Mouse (Mus musculus) heart, postnatal 0 days (tissue): ENCODE results near the gene Zdhhc5. TPM values are rescaled to one million over a fixed set of nuclear protein-coding genes. Genes with fewer than 3 reads are reported as not detected.

Experiments
- ATAC-seq: fragments of 200-750 bp; cut with Nextera tagmentation; 2 replicates; pipeline ENCODE4 v1.8.0; 2017; ENCODE audit warnings: low read depth, moderate number of reproducible peaks, moderate library complexity; ENCODE audit not compliant: insufficient read depth
- DNase-seq: peaks from one replicate; pipeline ENCODE4 v3.0.0-alpha.2; 2016; ENCODE audit warnings: low spot score
- H3K27ac ChIP-seq: fragments of 300-500 bp; sonication (generic); 2 replicates; pipeline ENCODE4 v1.5.1; 2014; ENCODE audit warnings: low read depth, mild to moderate bottlenecking
- H3K27me3 ChIP-seq: fragments of 300-500 bp; sonication (generic); 2 replicates; pipeline ENCODE4 v1.6.1; 2014; ENCODE audit warnings: low read length, mixed read lengths; ENCODE audit not compliant: control insufficient read depth, insufficient read depth
- H3K36me3 ChIP-seq: fragments of 300-500 bp; sonication (generic); replicated peaks from 2 replicates; pipeline ENCODE4 v1.6.1; 2014; ENCODE audit warnings: low read length, mixed read lengths; ENCODE audit not compliant: control insufficient read depth, insufficient read depth
- H3K4me1 ChIP-seq: fragments of 300-500 bp; sonication (generic); 2 replicates; pipeline ENCODE4 v1.6.1; 2014; ENCODE audit warnings: antibody characterized with exemption; ENCODE audit not compliant: control insufficient read depth, insufficient read depth
- H3K4me2 ChIP-seq: fragments of 300-500 bp; sonication (generic); 2 replicates; pipeline ENCODE4 v1.6.1; 2014; ENCODE audit warnings: low read depth, mild to moderate bottlenecking, low read length, moderate library complexity
- H3K4me3 ChIP-seq: fragments of 300-500 bp; sonication (generic); 2 replicates; pipeline ENCODE4 v1.5.1; 2014; ENCODE audit warnings: low read depth, low read length
- H3K9ac ChIP-seq: fragments of 300-500 bp; sonication (generic); replicated peaks from 2 replicates; pipeline ENCODE4 v1.6.1; 2014; ENCODE audit warnings: low read depth, low read length, mixed read lengths
- H3K9me3 ChIP-seq: fragments of 300-500 bp; sonication (generic); replicated peaks from 2 replicates; pipeline ENCODE4 v1.6.1; 2016; ENCODE audit warnings: low read length; ENCODE audit not compliant: control insufficient read depth
- CTCF ChIP-seq: IDR thresholded peaks from 2 replicates; pipeline ENCODE4 v1.5.1; 2016; ENCODE audit warnings: antibody characterized with exemption, control low read depth, low read depth
- EP300 ChIP-seq: IDR thresholded peaks from 2 replicates; pipeline ENCODE4 v1.6.1; 2016; ENCODE audit warnings: antibody characterized with exemption, low read depth
- WGBS: fragments of 180-500 bp; shearing (Covaris S2); extraction: QIAGEN DNeasy Blood & Tissue Kit; methylation state at CpG from one replicate; pipeline ENCODE4 v1.1.7; 2014; 5-methylcytosine and 5-hydroxymethylcytosine counted together
- polyA plus RNA-seq: library from polyadenylated mRNA; unstranded; fragments of >200 nt; fragmentation: Nextera tagmentation; extraction: Ambion mirVana; gene quantifications from 2 replicates; pipeline ENCODE4 v1.2.1, GENCODE M21; 2015
- total RNA-seq: library from RNA; depleted of rRNA; stranded (reverse); fragments of >200 nt; gene quantifications from 2 replicates; pipeline ENCODE4 v1.2.3, GENCODE M21; 2014; ENCODE audit warnings: low replicate concordance

Gene Zdhhc5
- total and polyA plus RNA-seq, 2 experiments from 2014 or later = 20.5 to 46.5 TPM

DNA sequence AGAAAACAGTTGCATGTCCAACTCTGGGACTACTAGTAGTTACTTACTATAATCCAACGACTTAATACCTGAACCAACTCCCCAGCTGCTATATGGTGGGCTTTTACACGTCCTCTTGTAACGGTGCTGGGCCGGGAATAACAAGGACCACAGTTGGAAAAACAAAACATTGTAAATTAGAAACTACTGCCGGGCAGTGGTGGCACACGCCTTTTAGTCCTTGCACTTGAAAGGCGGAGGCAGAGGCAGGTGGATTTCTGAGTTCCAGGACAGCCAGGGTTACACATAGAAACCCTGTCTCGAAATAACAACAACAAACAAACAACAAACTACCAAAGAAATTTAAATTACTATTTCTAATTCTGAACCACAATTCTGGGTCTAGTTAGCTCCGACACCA lies 11.7 kb upstream of the Zdhhc5 start:
- no peak for ATAC-seq
- Histone ChIP-seq H3K4me3 (peak overlapping the region; percentile 74), H3K27ac (peak overlapping the region; percentile 58; the same call in 1 of the 2 replicates), H3K9ac (peak overlapping the region; percentile 69), H3K27me3 (no peaks in the 10 kb centered on the region), H3K4me2 (peak overlapping the region; percentile 92), H3K36me3 (peaks cover 23% of the 10 kb centered on the region), H3K4me1 (peaks cover 10% of the 10 kb centered on the region), H3K9me3 (no peaks in the 10 kb centered on the region)
- DNase-seq = no peak
- WGBS = under 1% methylated on average over 9 of the region's 9 CpGs
- TF ChIP-seq CTCF (no peak), EP300 (no peak)

DNA sequence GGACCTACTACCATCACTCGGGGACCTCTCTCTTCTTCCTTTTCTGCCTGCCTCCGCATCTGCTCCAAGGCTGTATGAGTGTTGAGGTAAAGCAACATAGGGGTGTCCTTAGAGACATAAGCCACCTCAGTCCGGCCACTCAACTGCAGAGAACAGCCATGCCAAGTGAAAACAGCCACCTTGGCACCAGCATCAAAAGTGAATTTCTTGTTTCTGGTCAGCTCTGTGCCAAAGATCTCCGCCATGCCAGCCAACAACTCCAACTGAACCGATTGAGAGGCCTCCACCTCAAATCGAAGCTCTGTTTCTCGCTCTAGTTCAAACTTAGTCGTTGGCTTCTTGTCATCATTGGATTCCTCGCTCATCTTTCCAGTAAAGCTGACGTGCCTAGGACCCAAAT lies 10.8 kb upstream of the Zdhhc5 start:
- H3K4me1 ChIP-seq = peaks cover 10% of the 10 kb centered on the region
- WGBS = 91% methylated on average over 10 of the region's 10 CpGs
- H3K4me3 ChIP-seq = no peak overlapping the region; the same call in 1 of the 2 replicates
- DNase-seq = no peak
- no peak overlapping the region for H3K9ac ChIP-seq
- H3K4me2 ChIP-seq = no peak overlapping the region
- no peaks in the 10 kb centered on the region for H3K9me3 ChIP-seq
- no peak overlapping the region for H3K27ac ChIP-seq
- ATAC-seq = no peak
- H3K36me3 ChIP-seq = peaks cover 23% of the 10 kb centered on the region
- no peaks in the 10 kb centered on the region for H3K27me3 ChIP-seq
- TF ChIP-seq EP300 (no peak), CTCF (no peak)

DNA sequence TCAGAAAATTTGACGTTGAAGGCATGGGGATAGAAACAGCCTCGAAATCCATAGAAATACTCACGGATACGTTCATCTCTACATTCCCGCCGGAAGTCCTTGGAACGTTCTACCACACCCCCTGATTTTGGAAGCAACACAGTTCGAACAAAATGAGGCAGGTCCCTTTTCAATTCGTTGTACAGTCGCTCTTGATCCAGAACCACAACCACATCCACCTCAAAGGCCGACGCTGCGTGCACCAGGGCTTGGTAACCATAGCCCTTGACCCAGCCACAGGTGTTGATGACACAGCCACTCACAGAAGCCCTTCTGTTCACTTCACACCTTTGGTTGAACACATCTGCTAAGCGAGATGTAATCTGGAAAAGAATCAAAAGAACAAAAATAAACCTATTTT lies 8.9 kb upstream of the Zdhhc5 start:
- no peaks in the 10 kb centered on the region for H3K27me3 ChIP-seq
- peaks cover 23% of the 10 kb centered on the region for H3K36me3 ChIP-seq
- no peak overlapping the region for H3K27ac ChIP-seq
- ATAC-seq = no peak
- 90% methylated on average over 14 of the region's 14 CpGs for WGBS
- H3K4me3 ChIP-seq = no peak overlapping the region
- TF ChIP-seq EP300 = no peak
- no peak for TF ChIP-seq CTCF
- no peaks in the 10 kb centered on the region for H3K9me3 ChIP-seq
- H3K4me2 ChIP-seq = no peak overlapping the region
- peaks cover 10% of the 10 kb centered on the region for H3K4me1 ChIP-seq
- no peak for DNase-seq
- H3K9ac ChIP-seq = no peak overlapping the region

DNA sequence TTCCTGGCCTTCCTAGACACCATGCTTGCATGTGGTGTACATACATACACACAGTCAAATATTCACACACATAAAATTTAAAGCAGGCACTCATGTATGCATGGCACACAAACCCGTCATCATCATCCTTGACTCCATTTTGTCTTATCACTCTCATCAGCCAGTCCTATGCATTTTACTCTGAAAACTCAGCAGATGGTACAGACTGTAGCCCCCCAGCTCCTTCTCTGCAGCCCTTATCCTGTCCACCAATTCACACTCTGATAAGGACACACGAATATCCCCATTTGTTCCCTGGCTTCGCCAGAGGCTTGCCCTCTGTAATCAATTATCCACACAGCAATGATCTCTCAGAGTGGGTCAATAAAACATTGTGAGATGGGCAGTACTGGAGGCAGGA lies 6.2 kb upstream of the Zdhhc5 start:
- WGBS = 68% methylated on average over 3 of the region's 3 CpGs

DNA sequence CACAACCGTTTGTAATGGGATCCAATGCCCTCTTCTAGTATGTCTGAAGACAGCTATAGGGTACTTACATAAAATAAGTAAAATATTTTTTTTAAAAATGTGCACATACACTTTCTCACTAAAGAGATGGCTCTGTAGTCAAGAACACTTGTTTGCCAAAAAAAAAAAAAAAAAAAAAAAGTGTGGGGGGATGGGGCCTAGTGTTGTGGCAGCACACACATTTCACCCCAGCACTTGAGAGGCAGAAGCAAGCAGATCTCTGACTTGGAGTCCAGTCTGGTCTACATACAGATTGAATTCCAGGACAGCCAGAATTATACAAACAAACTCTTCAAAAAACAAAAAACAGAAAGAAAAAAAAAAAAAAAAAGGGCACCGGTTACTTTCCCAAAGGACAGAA lies 5.7 kb upstream of the Zdhhc5 start:
- Histone ChIP-seq H3K4me1 (peaks cover 9% of the 10 kb centered on the region), H3K27me3 (no peaks in the 10 kb centered on the region), H3K4me3 (no peak overlapping the region), H3K9ac (no peak overlapping the region), H3K27ac (no peak overlapping the region), H3K9me3 (no peaks in the 10 kb centered on the region), H3K4me2 (no peak overlapping the region), H3K36me3 (peaks cover 23% of the 10 kb centered on the region)
- ATAC-seq (no peak), DNase-seq (no peak)
- 87% methylated on average over 2 of the region's 2 CpGs for WGBS
- no peak for TF ChIP-seq EP300
- no peak for TF ChIP-seq CTCF

More for the DNA sequence above, 6.2 kb upstream of the Zdhhc5 start:
- ATAC-seq = no peak
- Histone ChIP-seq H3K27me3 (no peaks in the 10 kb centered on the region), H3K4me2 (no peak overlapping the region), H3K9me3 (no peaks in the 10 kb centered on the region), H3K9ac (no peak overlapping the region), H3K27ac (no peak overlapping the region), H3K36me3 (peaks cover 23% of the 10 kb centered on the region), H3K4me3 (no peak overlapping the region), H3K4me1 (peaks cover 14% of the 10 kb centered on the region)
- no peak for DNase-seq
- TF ChIP-seq CTCF = no peak

DNA sequence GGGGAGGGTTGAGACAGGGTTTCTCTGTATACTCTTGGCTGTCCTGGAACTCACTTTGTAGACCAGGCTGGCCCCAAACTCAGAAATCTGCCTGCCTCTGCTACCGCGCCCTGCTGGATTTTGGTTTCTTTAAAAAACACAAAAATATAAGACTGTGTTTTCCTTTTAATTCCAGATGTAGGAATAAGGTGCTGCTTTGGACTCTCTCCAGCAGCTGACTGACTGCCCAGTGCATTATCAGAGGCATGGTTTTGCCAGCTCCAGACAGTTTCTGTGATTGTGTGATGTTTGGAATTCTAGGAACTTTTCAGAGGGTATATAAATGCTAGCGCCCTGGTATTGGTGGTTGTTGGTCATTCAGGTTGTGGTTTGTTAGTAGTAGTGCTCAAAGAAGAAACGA lies 2.4 kb upstream of the Zdhhc5 start:
- H3K9me3 ChIP-seq = no peaks in the 10 kb centered on the region
- H3K4me3 ChIP-seq = no peak overlapping the region
- no peak overlapping the region for H3K9ac ChIP-seq
- WGBS = 83% methylated on average over 4 of the region's 4 CpGs
- no peaks in the 10 kb centered on the region for H3K27me3 ChIP-seq
- TF ChIP-seq EP300 (no peak), CTCF (no peak)
- H3K4me2 ChIP-seq = no peak overlapping the region
- no peak for DNase-seq
- ATAC-seq = no peak
- peaks cover 16% of the 10 kb centered on the region for H3K4me1 ChIP-seq
- H3K27ac ChIP-seq = peak overlapping the region; percentile 30; the same call in 1 of the 2 replicates
- no peaks in the 10 kb centered on the region for H3K36me3 ChIP-seq
